Mouse (Mus musculus): Measurements from ENCODE around the gene Elavl1. TPM values are rescaled to one million over a fixed set of nuclear protein-coding genes. Genes with fewer than 3 reads are reported as not detected.
A peak's percentile ranks its signal among the peaks of the same experiment; 100 is the strongest.

Elavl1 gene
- polyA plus RNA-seq (2014; fragmentation: Nextera tagmentation; extraction: Ambion mirVana), result 240 and 245 TPM in 2 replicates

DNA sequence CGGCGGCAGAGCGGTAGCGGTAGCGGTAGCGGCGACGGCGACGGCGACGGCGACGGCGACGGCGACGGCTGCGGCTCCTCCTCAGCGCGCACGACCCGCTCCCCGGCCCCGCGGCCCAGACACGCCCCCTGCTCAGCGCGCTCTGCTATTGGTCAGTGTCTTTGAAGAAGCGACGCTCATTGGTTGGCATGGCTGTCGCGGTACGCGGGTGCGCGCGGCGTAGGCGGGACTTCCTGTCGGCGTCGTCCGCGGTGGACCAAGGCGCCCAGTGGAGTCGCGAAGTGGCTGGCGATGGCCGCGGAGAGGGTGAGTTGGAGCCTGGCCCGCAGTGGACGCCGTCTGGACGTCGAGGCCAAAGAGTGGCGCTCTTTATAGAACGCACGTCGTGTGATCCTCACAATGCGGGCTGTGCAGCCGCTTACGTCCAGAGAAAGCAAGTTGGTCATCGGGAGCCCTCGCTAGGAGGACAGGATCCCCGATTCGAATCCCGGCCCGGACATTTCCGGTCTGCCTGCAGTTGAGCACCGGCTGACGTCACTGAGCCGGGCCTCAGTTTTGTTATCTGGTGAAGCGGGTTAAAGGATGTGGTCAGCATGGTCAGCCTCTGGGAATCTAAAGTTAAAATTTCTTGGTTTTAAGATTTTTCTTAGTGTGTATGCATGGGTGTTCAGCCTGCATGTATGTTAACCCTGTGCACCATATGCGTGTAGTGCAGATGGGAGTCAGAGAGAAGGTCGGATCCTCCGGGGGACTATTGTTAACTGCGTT is at the start of gene Elavl1, which contains the start of gene Ccl25:
Elavl1 (minus strand) TSS at position 431 of the 768 bp plus-strand sequence.
Ccl25 (plus strand) TSS at position 228 of the 768 bp plus-strand sequence.
- ATAC-seq (replicated peaks; ENCODE audit: low FRiP score, low TSS enrichment, low read depth), result peak; percentile 98
- Histone ChIP-seq H3K9ac (ENCODE audit: low read length) (peak within 1 kb of the TSS; percentile 95), H3K27me3 (replicated peaks; ENCODE audit: control insufficient read depth, insufficient read depth, low read length) (no peaks in the 10 kb centered on the region), H3K9me3 (ENCODE audit: control insufficient read depth, low read length) (no peaks in the 10 kb centered on the region), H3K27ac (ENCODE audit: low read depth) (peak within 1 kb of the TSS; percentile 88), H3K4me1 (replicated peaks; ENCODE audit: control insufficient read depth, insufficient read depth, low read length) (peaks cover 29% of the 10 kb centered on the region), H3K36me3 (ENCODE audit: control insufficient read depth, insufficient read depth, low read length) (peaks cover 47% of the 10 kb centered on the region), H3K4me2 (ENCODE audit: low read length) (peak within 1 kb of the TSS; percentile 76), H3K4me3 (ENCODE audit: low read depth, low read length) (peak within 1 kb of the TSS; percentile 98)
- DNase-seq (ENCODE audit: low spot score), result peak; percentile 99
- WGBS, result under 1% methylated on average over 78 of the region's 78 CpGs

DNA sequence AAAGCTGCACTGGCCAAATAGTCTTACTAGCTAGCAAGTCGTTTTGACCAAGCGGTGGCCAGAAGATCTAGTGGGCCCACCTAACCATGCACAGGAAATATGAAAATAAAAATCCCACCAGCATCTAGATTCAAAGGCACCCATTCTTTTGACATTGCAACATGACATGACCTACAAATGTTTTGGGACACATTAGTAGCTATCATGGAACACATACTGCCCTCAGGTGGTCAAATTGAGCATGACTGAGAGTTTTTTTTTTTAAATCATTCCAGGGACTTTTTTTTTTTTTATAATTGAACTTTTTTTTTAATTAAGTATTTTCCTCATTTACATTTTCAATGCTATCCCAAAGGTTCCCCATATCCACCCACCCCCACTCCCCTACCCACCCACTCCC is 47.4 kb upstream of the Elavl1 start:
- WGBS, result 86% methylated on average over 2 of the region's 2 CpGs
- no peak overlapping the region for H3K4me3 ChIP-seq (ENCODE audit: low read depth, low read length)
- no peaks in the 10 kb centered on the region for H3K4me1 ChIP-seq (replicated peaks; ENCODE audit: control insufficient read depth, insufficient read depth, low read length)
- no peaks in the 10 kb centered on the region for H3K36me3 ChIP-seq (ENCODE audit: control insufficient read depth, insufficient read depth, low read length)
- H3K9ac ChIP-seq (ENCODE audit: low read length), result no peak overlapping the region
- H3K27me3 ChIP-seq (replicated peaks; ENCODE audit: control insufficient read depth, insufficient read depth, low read length), result no peaks in the 10 kb centered on the region
- H3K9me3 ChIP-seq (ENCODE audit: control insufficient read depth, low read length), result no peaks in the 10 kb centered on the region
- no peak overlapping the region for H3K4me2 ChIP-seq (ENCODE audit: low read length)
- DNase-seq (ENCODE audit: low spot score), result no peak
- no peak overlapping the region for H3K27ac ChIP-seq (ENCODE audit: low read depth)
- no peak for ATAC-seq (replicated peaks; ENCODE audit: low FRiP score, low TSS enrichment, low read depth)

DNA sequence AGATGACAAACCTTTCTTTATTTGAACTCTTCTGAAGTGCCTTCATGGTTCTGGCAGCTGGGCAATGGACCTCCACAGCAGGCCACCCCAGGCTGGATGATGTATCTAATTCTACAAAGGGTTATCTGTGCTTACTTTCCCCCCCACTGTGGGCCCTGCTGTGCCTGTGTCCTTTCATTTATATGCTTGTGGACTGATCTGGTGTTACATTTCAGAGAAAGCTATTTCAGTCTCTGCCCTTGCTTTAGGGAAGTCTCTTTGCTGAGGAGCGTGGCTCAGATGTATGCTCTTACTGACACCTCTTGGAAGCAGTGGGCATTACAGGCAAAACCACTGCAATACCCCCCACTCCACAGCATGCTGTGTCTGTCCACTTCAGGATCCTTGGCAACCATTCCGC is 44.9 kb upstream of the Elavl1 start:
- H3K9me3 ChIP-seq (ENCODE audit: control insufficient read depth, low read length), result 0 out of 2 replicates have a peak, but pooled peaks cover 3% of the 10 kb centered on the region
- no peak overlapping the region for H3K27ac ChIP-seq (ENCODE audit: low read depth)
- 49% methylated on average over 2 of the region's 2 CpGs for WGBS
- H3K4me1 ChIP-seq (replicated peaks; ENCODE audit: control insufficient read depth, insufficient read depth, low read length), result no peaks in the 10 kb centered on the region
- H3K4me3 ChIP-seq (ENCODE audit: low read depth, low read length), result no peak overlapping the region
- no peaks in the 10 kb centered on the region for H3K36me3 ChIP-seq (ENCODE audit: control insufficient read depth, insufficient read depth, low read length)
- H3K27me3 ChIP-seq (replicated peaks; ENCODE audit: control insufficient read depth, insufficient read depth, low read length), result no peaks in the 10 kb centered on the region
- DNase-seq (ENCODE audit: low spot score), result peak; percentile 55
- ATAC-seq (replicated peaks; ENCODE audit: low FRiP score, low TSS enrichment, low read depth), result no peak
- no peak overlapping the region for H3K4me2 ChIP-seq (ENCODE audit: low read length)
- no peak overlapping the region for H3K9ac ChIP-seq (ENCODE audit: low read length)

DNA sequence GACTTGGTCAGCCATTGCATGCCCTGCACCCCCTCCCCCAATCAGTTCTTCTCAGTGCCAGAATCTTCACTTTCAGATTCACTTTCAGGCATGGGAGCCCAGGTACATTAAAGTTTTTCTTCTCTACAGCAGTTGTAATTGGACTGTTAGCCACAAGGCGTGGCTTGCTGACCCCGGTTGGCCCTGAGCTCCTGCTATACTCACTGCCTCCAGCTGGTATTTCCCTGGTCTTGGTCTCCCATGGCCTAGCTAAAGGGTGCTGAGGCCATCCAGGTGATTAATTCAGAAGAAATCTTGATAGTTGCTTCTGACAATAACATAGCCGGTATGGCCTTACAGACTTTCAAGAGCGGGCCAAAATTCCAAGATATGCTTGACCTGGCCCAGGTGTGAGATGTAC is 43.3 kb upstream of the Elavl1 start:
- Histone ChIP-seq H3K4me2 (ENCODE audit: low read length) (no peak overlapping the region), H3K27me3 (replicated peaks; ENCODE audit: control insufficient read depth, insufficient read depth, low read length) (no peaks in the 10 kb centered on the region), H3K4me1 (replicated peaks; ENCODE audit: control insufficient read depth, insufficient read depth, low read length) (no peaks in the 10 kb centered on the region), H3K9me3 (ENCODE audit: control insufficient read depth, low read length) (0 out of 2 replicates have a peak, but pooled peaks cover 3% of the 10 kb centered on the region), H3K36me3 (ENCODE audit: control insufficient read depth, insufficient read depth, low read length) (no peaks in the 10 kb centered on the region), H3K4me3 (ENCODE audit: low read depth, low read length) (no peak overlapping the region), H3K9ac (ENCODE audit: low read length) (no peak overlapping the region), H3K27ac (ENCODE audit: low read depth) (no peak overlapping the region)
- no peak for DNase-seq (ENCODE audit: low spot score)
- 87% methylated on average over 4 of the region's 4 CpGs for WGBS
- no peak for ATAC-seq (replicated peaks; ENCODE audit: low FRiP score, low TSS enrichment, low read depth)

DNA sequence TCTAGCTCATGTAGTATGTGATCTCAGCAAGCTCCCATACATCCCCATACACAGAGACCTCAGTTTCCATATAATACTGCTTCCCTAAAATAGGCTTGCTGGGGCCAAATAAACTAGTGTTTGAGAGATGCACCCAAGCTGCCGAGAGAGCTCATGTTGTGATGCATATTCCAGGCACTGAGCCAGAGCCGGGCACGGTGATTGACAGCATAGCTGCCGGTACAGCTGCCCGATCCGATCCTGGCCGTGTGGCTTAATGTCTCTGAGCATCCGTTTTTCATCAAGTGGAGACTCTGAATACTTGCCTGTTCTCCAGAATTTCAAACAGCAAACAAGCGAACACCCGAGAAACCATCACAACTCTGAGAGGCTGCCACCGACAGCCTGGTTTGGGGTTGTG is 42.6 kb upstream of the Elavl1 start:
- Histone ChIP-seq H3K4me2 (ENCODE audit: low read length) (no peak overlapping the region), H3K4me3 (ENCODE audit: low read depth, low read length) (no peak overlapping the region), H3K27ac (ENCODE audit: low read depth) (no peak overlapping the region), H3K36me3 (ENCODE audit: control insufficient read depth, insufficient read depth, low read length) (no peaks in the 10 kb centered on the region), H3K9me3 (ENCODE audit: control insufficient read depth, low read length) (0 out of 2 replicates have a peak, but pooled peaks cover 3% of the 10 kb centered on the region), H3K9ac (ENCODE audit: low read length) (no peak overlapping the region), H3K27me3 (replicated peaks; ENCODE audit: control insufficient read depth, insufficient read depth, low read length) (no peaks in the 10 kb centered on the region), H3K4me1 (replicated peaks; ENCODE audit: control insufficient read depth, insufficient read depth, low read length) (no peaks in the 10 kb centered on the region)
- DNase-seq (ENCODE audit: low spot score), result no peak
- 87% methylated on average over 11 of the region's 11 CpGs for WGBS
- no peak for ATAC-seq (replicated peaks; ENCODE audit: low FRiP score, low TSS enrichment, low read depth)

DNA sequence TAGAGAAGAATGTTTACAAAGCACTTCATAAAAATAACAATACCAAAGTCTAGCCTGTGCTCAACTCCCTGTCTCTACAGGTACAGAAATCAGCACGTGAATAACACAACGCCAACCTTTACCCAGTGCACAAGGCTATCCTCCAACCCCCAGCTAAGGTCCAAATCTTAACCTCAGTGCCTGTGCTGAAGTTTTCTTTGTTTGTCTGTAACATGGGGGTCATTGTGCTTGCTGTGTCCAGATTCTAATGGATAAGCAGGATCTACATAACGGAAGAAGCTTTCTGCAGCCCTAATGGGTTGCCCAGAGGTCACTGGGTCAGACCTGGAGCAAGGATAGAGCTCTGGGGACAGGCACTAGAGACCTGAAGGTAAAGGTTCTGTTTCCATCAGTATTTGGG is 41.0 kb upstream of the Elavl1 start:
- H3K27me3 ChIP-seq (replicated peaks; ENCODE audit: control insufficient read depth, insufficient read depth, low read length), result no peaks in the 10 kb centered on the region
- no peak overlapping the region for H3K27ac ChIP-seq (ENCODE audit: low read depth)
- H3K4me2 ChIP-seq (ENCODE audit: low read length), result no peak overlapping the region
- ATAC-seq (replicated peaks; ENCODE audit: low FRiP score, low TSS enrichment, low read depth) (no peak), DNase-seq (ENCODE audit: low spot score) (no peak)
- WGBS, result 91% methylated on average over 3 of the region's 3 CpGs
- H3K4me3 ChIP-seq (ENCODE audit: low read depth, low read length), result no peak overlapping the region
- H3K36me3 ChIP-seq (ENCODE audit: control insufficient read depth, insufficient read depth, low read length), result no peaks in the 10 kb centered on the region
- H3K9ac ChIP-seq (ENCODE audit: low read length), result no peak overlapping the region
- no peaks in the 10 kb centered on the region for H3K4me1 ChIP-seq (replicated peaks; ENCODE audit: control insufficient read depth, insufficient read depth, low read length)
- 0 out of 2 replicates have a peak, but pooled peaks cover 3% of the 10 kb centered on the region for H3K9me3 ChIP-seq (ENCODE audit: control insufficient read depth, low read length)

DNA sequence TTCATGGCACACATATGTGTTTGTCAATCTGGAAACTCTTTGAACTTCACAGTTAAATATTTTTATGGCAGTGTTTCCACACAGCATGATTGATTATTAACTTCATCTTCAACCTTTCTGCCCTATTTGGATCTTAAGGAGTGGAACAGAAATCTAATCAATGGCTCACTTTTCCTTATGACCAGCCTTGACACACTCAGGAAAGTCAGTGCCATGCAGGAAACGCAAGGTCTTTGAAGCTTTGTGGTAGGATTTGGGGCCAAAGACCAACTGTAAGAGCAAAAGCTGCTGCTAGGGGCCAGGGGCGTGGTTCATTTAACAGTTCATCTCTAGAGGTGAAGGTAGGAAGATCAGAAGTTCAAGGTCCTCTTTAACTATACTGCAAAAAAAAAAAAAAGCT is 35.7 kb upstream of the Elavl1 start:
- H3K4me2 ChIP-seq (ENCODE audit: low read length), result no peak overlapping the region
- no peaks in the 10 kb centered on the region for H3K36me3 ChIP-seq (ENCODE audit: control insufficient read depth, insufficient read depth, low read length)
- ATAC-seq (replicated peaks; ENCODE audit: low FRiP score, low TSS enrichment, low read depth), result peak; percentile 57; the same call in 1 of the 2 replicates
- no peaks in the 10 kb centered on the region for H3K27me3 ChIP-seq (replicated peaks; ENCODE audit: control insufficient read depth, insufficient read depth, low read length)
- no peak overlapping the region for H3K9ac ChIP-seq (ENCODE audit: low read length)
- H3K27ac ChIP-seq (ENCODE audit: low read depth), result no peak overlapping the region
- DNase-seq (ENCODE audit: low spot score), result no peak
- no peak overlapping the region for H3K4me3 ChIP-seq (ENCODE audit: low read depth, low read length)
- no peaks in the 10 kb centered on the region for H3K9me3 ChIP-seq (ENCODE audit: control insufficient read depth, low read length)
- no peaks in the 10 kb centered on the region for H3K4me1 ChIP-seq (replicated peaks; ENCODE audit: control insufficient read depth, insufficient read depth, low read length)
- WGBS, result 59% methylated on average over 2 of the region's 2 CpGs

DNA sequence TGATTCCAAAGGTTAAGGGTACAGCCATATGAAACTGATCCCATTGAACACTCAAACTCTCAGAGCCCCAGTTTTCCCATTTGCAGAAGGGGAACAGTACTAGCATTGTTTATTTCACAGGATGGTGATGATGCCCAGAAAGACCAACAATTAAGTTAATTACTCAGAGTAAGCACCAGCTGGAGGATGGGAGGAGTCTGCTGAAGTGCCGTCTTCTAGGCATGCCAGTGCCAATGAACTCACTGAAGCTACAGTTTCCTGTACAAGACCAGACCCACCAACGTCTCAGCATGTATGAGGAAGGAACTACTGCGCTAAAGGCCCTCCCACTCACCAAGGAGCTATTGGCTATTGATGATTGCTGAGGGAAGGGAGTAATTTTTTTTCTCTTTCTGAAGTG is 34.1 kb upstream of the Elavl1 start:
- Histone ChIP-seq H3K9me3 (ENCODE audit: control insufficient read depth, low read length) (no peaks in the 10 kb centered on the region), H3K4me2 (ENCODE audit: low read length) (no peak overlapping the region), H3K4me1 (replicated peaks; ENCODE audit: control insufficient read depth, insufficient read depth, low read length) (no peaks in the 10 kb centered on the region), H3K27me3 (replicated peaks; ENCODE audit: control insufficient read depth, insufficient read depth, low read length) (no peaks in the 10 kb centered on the region), H3K27ac (ENCODE audit: low read depth) (no peak overlapping the region), H3K9ac (ENCODE audit: low read length) (no peak overlapping the region), H3K4me3 (ENCODE audit: low read depth, low read length) (no peak overlapping the region), H3K36me3 (ENCODE audit: control insufficient read depth, insufficient read depth, low read length) (no peaks in the 10 kb centered on the region)
- ATAC-seq (replicated peaks; ENCODE audit: low FRiP score, low TSS enrichment, low read depth), result no peak
- WGBS, result 71% methylated on average over 3 of the region's 3 CpGs
- no peak for DNase-seq (ENCODE audit: low spot score)

DNA sequence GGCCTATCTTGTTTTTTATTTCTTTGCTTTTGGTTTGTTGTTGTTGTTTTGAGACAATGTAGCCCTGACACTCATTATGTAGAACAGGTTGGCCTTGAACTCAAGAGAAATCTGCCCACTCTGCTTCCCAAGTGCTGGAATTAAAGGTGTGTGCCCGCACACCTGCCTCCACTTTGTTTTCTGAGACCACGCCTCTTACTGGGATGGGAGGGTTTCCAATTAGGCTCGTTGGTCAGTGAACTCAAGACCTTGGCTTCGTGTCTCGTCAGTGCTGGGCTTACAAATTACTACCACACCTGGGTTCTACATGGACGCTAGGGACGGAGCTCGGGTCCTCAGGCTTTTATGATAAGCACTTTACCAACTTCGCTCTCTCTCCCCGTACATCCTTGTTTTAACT is 30.2 kb upstream of the Elavl1 start:
- WGBS, result 91% methylated on average over 10 of the region's 10 CpGs
- Histone ChIP-seq H3K36me3 (ENCODE audit: control insufficient read depth, insufficient read depth, low read length) (no peaks in the 10 kb centered on the region), H3K4me1 (replicated peaks; ENCODE audit: control insufficient read depth, insufficient read depth, low read length) (no peaks in the 10 kb centered on the region), H3K9me3 (ENCODE audit: control insufficient read depth, low read length) (no peaks in the 10 kb centered on the region), H3K9ac (ENCODE audit: low read length) (no peak overlapping the region), H3K27ac (ENCODE audit: low read depth) (no peak overlapping the region), H3K27me3 (replicated peaks; ENCODE audit: control insufficient read depth, insufficient read depth, low read length) (no peaks in the 10 kb centered on the region), H3K4me3 (ENCODE audit: low read depth, low read length) (no peak overlapping the region), H3K4me2 (ENCODE audit: low read length) (no peak overlapping the region)
- DNase-seq (ENCODE audit: low spot score) (no peak), ATAC-seq (replicated peaks; ENCODE audit: low FRiP score, low TSS enrichment, low read depth) (no peak)

Data from intestine, embryonic 14.5 days (tissue).